Mouse (Mus musculus) layer of hippocampus, postnatal 10 days (tissue): ENCODE measurements around the gene Ndfip2. TPM values are rescaled to one million over a fixed set of nuclear protein-coding genes. Genes with fewer than 3 reads are reported as not detected.

ENCODE experiments used
- DNase-seq, 2 experiments: peaks; one replicate each; pipeline ENCODE4 v3.0.0; 2021; ENCODE audit warnings: low spot score in 2 of 2
- long read RNA-seq: library from polyadenylated mRNA; stranded (forward); transcript quantifications from one replicate; pipeline ENCODE4 v2.0.0, GENCODE M21; 2023
- total RNA-seq, 2 experiments: library from RNA; stranded (reverse); gene quantifications; 2 replicates each; pipeline ENCODE4 v1.2.3; 2021

Gene Ndfip2
- total RNA-seq = 10 to 100 TPM; 75.8 to 89.5 TPM
- long read RNA-seq, transcript Ndfip2-202 (8 exons, 1,695 nt) = minor isoform, 40 of 244 reads
- long read RNA-seq, transcript Ndfip2-206 (8 exons, 2,532 nt) = major isoform, 183 of 244 reads
- long read RNA-seq, partial matches to known transcripts = 9 of 244 reads
- long read RNA-seq, other reads (novel, unspliced or antisense) = 11 of 244 reads

GRCm38 (mm10) chr14:105258379-105259034, at the start of gene Ndfip2:
Ndfip2 (plus strand) TSS chr14:105258573.
- DNase-seq = peak; percentile 78 to 89

GRCm38 (mm10) chr14:105219525-105220376, 38.6 kb upstream of the Ndfip2 start:
- no peak for DNase-seq

- DNase-seq = no peak
These were observed 36.1 kb upstream of the Ndfip2 start for GRCm38 (mm10) chr14:105222240-105222639.

- no peak for DNase-seq
These were observed 32.6 kb upstream of the Ndfip2 start for GRCm38 (mm10) chr14:105225790-105226189.

GRCm38 (mm10) chr14:105232421-105232820, 26.0 kb upstream of the Ndfip2 start:
- DNase-seq = no peak

- DNase-seq = no peak
These were observed 21.8 kb upstream of the Ndfip2 start for GRCm38 (mm10) chr14:105236596-105236995.

GRCm38 (mm10) chr14:105237736-105238135, 20.6 kb upstream of the Ndfip2 start:
- no peak for DNase-seq

GRCm38 (mm10) chr14:105238450-105239038, 19.8 kb upstream of the Ndfip2 start:
- no peak for DNase-seq

GRCm38 (mm10) chr14:105240120-105240519, 18.3 kb upstream of the Ndfip2 start:
- DNase-seq = no peak

- DNase-seq = no peak
These were observed 14.4 kb upstream of the Ndfip2 start for GRCm38 (mm10) chr14:105243805-105244443.

- DNase-seq = no peak
These were observed 7.3 kb upstream of the Ndfip2 start for GRCm38 (mm10) chr14:105251038-105251437.

- no peak for DNase-seq
These were observed 5.1 kb upstream of the Ndfip2 start for GRCm38 (mm10) chr14:105253304-105253703.

- DNase-seq = no peak
These were observed 4.0 kb upstream of the Ndfip2 start for GRCm38 (mm10) chr14:105254401-105254800.

GRCm38 (mm10) chr14:105255620-105256019, 2.8 kb upstream of the Ndfip2 start:
- no peak for DNase-seq

- DNase-seq = peak; percentile 41 to 46
These were observed 885 bp downstream of the Ndfip2 start for GRCm38 (mm10) chr14:105259035-105259880.

- DNase-seq = no peak
These were observed 4.5 kb downstream of the Ndfip2 start for GRCm38 (mm10) chr14:105262923-105263322.

GRCm38 (mm10) chr14:105267095-105267494, 8.7 kb downstream of the Ndfip2 start:
- no peak for DNase-seq

- no peak for DNase-seq
These were observed 13.7 kb downstream of the Ndfip2 start for GRCm38 (mm10) chr14:105272030-105272429.

- no peak for DNase-seq
These were observed 14.2 kb downstream of the Ndfip2 start for GRCm38 (mm10) chr14:105272539-105272938.

- no peak for DNase-seq
These were observed 16.8 kb downstream of the Ndfip2 start for GRCm38 (mm10) chr14:105275196-105275595.
